Mouse (Mus musculus): ENCODE data around the gene Dll1. TPM values are rescaled to one million over a fixed set of nuclear protein-coding genes. Genes with fewer than 3 reads are reported as not detected.

Dll1 gene
- total RNA-seq, 1 experiment from 2014 or later, result 6.7 TPM

GRCm38 (mm10) chr17:15325976-15326842 is 50.5 kb downstream of the Dll1 start:
- DNase-seq, result no peak

GRCm38 (mm10) chr17:15323191-15323834 is 53.4 kb downstream of the Dll1 start:
- no peak for DNase-seq

Other genes with a start within 250 kb of the Dll1 start
- 20.6 and 27.4 TPM in 2 replicates for gene Fam120b, start 19.3 kb upstream of the Dll1 start, total RNA-seq (2021)
- 167 and 189 TPM in 2 replicates for gene Psmb1, start 122.9 kb upstream of the Dll1 start, total RNA-seq (2021)
- 29.8 and 31.4 TPM in 2 replicates for gene Tbp, start 123.0 kb upstream of the Dll1 start, total RNA-seq (2021)
- gene Pdcd2, start 150.4 kb upstream of the Dll1 start, total RNA-seq (2021), result 34.2 and 45.3 TPM in 2 replicates
- 7.4 and 9.1 TPM in 2 replicates for gene Prdm9, start 187.5 kb upstream of the Dll1 start, total RNA-seq (2021)

All from adrenal gland, postnatal 25 days (tissue).